Mouse (Mus musculus): ENCODE results near the gene Spaca6. TPM values are rescaled to one million over a fixed set of nuclear protein-coding genes. Genes with fewer than 3 reads are reported as not detected.

Spaca6 gene
- 62.7 and 62.8 TPM in 2 replicates for polyA plus RNA-seq (2016; fragmentation: Nextera tagmentation; extraction: Ambion mirVana)

- Histone ChIP-seq H3K4me3 (replicated peaks) (peak within 1 kb of the TSS; percentile 80), H3K9ac (replicated peaks) (peak within 1 kb of the TSS; percentile 91), H3K27me3 (no peaks in the 10 kb centered on the region), H3K27ac (peak within 1 kb of the TSS; percentile 100), H3K4me1 (replicated peaks) (peaks cover 23% of the 10 kb centered on the region), H3K4me2 (peak within 1 kb of the TSS; percentile 91), H3K9me3 (no peaks in the 10 kb centered on the region), H3K36me3 (peaks cover 19% of the 10 kb centered on the region)
- WGBS = under 1% methylated on average over 42 of the region's 42 CpGs
- ATAC-seq (ENCODE audit: insufficient number of reproducible peaks, insufficient read depth, low FRiP score, low TSS enrichment, low read depth) = peak; percentile 76
These were observed at the start of gene Spaca6 for GRCm38 (mm10) chr17:17826751-17827657. TSS of gene Spaca6 (plus strand) at chr17:17827158.

GRCm38 (mm10) chr17:17790866-17791630, 35.9 kb upstream of the Spaca6 start:
- Histone ChIP-seq H3K9ac (replicated peaks) (no peak overlapping the region), H3K36me3 (no peaks in the 10 kb centered on the region), H3K4me3 (replicated peaks) (no peak overlapping the region), H3K27me3 (no peaks in the 10 kb centered on the region), H3K4me1 (replicated peaks) (no peaks in the 10 kb centered on the region), H3K27ac (no peak overlapping the region), H3K9me3 (no peaks in the 10 kb centered on the region), H3K4me2 (no peak overlapping the region)
- WGBS = 77% methylated on average over 3 of the region's 3 CpGs
- ATAC-seq (ENCODE audit: insufficient number of reproducible peaks, insufficient read depth, low FRiP score, low TSS enrichment, low read depth) = no peak

GRCm38 (mm10) chr17:17792578-17792977, 34.4 kb upstream of the Spaca6 start:
- H3K4me1 ChIP-seq (replicated peaks) = no peaks in the 10 kb centered on the region
- 46% methylated on average over 1 of the region's 1 CpGs for WGBS
- H3K4me2 ChIP-seq = no peak overlapping the region
- H3K27me3 ChIP-seq = no peaks in the 10 kb centered on the region; the same call in 1 of the 2 replicates
- ATAC-seq (ENCODE audit: insufficient number of reproducible peaks, insufficient read depth, low FRiP score, low TSS enrichment, low read depth) = no peak
- H3K9me3 ChIP-seq = no peaks in the 10 kb centered on the region
- no peak overlapping the region for H3K4me3 ChIP-seq (replicated peaks)
- H3K9ac ChIP-seq (replicated peaks) = no peak overlapping the region
- no peak overlapping the region for H3K27ac ChIP-seq
- H3K36me3 ChIP-seq = no peaks in the 10 kb centered on the region

- ATAC-seq (ENCODE audit: insufficient number of reproducible peaks, insufficient read depth, low FRiP score, low TSS enrichment, low read depth) = no peak
- no peak overlapping the region for H3K4me3 ChIP-seq (replicated peaks)
- no peaks in the 10 kb centered on the region for H3K4me1 ChIP-seq (replicated peaks)
- no peak overlapping the region for H3K27ac ChIP-seq
- no peaks in the 10 kb centered on the region for H3K9me3 ChIP-seq
- 50% methylated on average over 2 of the region's 2 CpGs for WGBS
- H3K27me3 ChIP-seq = no peaks in the 10 kb centered on the region; the same call in 1 of the 2 replicates
- no peak overlapping the region for H3K9ac ChIP-seq (replicated peaks)
- H3K4me2 ChIP-seq = no peak overlapping the region
- no peaks in the 10 kb centered on the region for H3K36me3 ChIP-seq
These were observed 31.4 kb upstream of the Spaca6 start for GRCm38 (mm10) chr17:17795527-17795926.

GRCm38 (mm10) chr17:17823612-17824336, 3.2 kb upstream of the Spaca6 start:
- Histone ChIP-seq H3K27me3 (no peaks in the 10 kb centered on the region), H3K36me3 (no peaks in the 10 kb centered on the region), H3K27ac (no peak overlapping the region), H3K4me3 (replicated peaks) (no peak overlapping the region), H3K9me3 (no peaks in the 10 kb centered on the region), H3K4me2 (no peak overlapping the region), H3K4me1 (replicated peaks) (no peaks in the 10 kb centered on the region), H3K9ac (replicated peaks) (no peak overlapping the region)
- ATAC-seq (ENCODE audit: insufficient number of reproducible peaks, insufficient read depth, low FRiP score, low TSS enrichment, low read depth) = no peak
- WGBS = 79% methylated on average over 6 of the region's 6 CpGs

GRCm38 (mm10) chr17:17825921-17826591, 902 bp upstream of the Spaca6 start:
- H3K36me3 ChIP-seq = peaks cover 10% of the 10 kb centered on the region
- ATAC-seq (ENCODE audit: insufficient number of reproducible peaks, insufficient read depth, low FRiP score, low TSS enrichment, low read depth) = peak; percentile 28
- H3K4me3 ChIP-seq (replicated peaks) = peak overlapping the region; percentile 80
- H3K27me3 ChIP-seq = no peaks in the 10 kb centered on the region
- no peaks in the 10 kb centered on the region for H3K9me3 ChIP-seq
- peak overlapping the region; percentile 91 for H3K9ac ChIP-seq (replicated peaks)
- H3K4me2 ChIP-seq = peak overlapping the region; percentile 91
- H3K27ac ChIP-seq = peak overlapping the region; percentile 100
- 1% methylated on average over 17 of the region's 22 CpGs for WGBS
- H3K4me1 ChIP-seq (replicated peaks) = peaks cover 14% of the 10 kb centered on the region

GRCm38 (mm10) chr17:17827658-17828190, 766 bp downstream of the Spaca6 start:
- H3K4me3 ChIP-seq (replicated peaks) = peak overlapping the region; percentile 80
- no peaks in the 10 kb centered on the region for H3K27me3 ChIP-seq
- peak overlapping the region; percentile 91 for H3K4me2 ChIP-seq
- H3K4me1 ChIP-seq (replicated peaks) = peaks cover 30% of the 10 kb centered on the region
- peak overlapping the region; percentile 91 for H3K9ac ChIP-seq (replicated peaks)
- peaks cover 27% of the 10 kb centered on the region for H3K36me3 ChIP-seq
- peak; percentile 39 for ATAC-seq (ENCODE audit: insufficient number of reproducible peaks, insufficient read depth, low FRiP score, low TSS enrichment, low read depth)
- 0% methylated on average over 13 of the region's 13 CpGs for WGBS
- H3K9me3 ChIP-seq = no peaks in the 10 kb centered on the region
- peak overlapping the region; percentile 100 for H3K27ac ChIP-seq

- peak overlapping the region; percentile 91 for H3K4me2 ChIP-seq
- H3K4me1 ChIP-seq (replicated peaks) = peaks cover 35% of the 10 kb centered on the region
- peak overlapping the region; percentile 100 for H3K27ac ChIP-seq
- H3K27me3 ChIP-seq = no peaks in the 10 kb centered on the region
- peak overlapping the region; percentile 80 for H3K4me3 ChIP-seq (replicated peaks)
- H3K9me3 ChIP-seq = no peaks in the 10 kb centered on the region
- ATAC-seq (ENCODE audit: insufficient number of reproducible peaks, insufficient read depth, low FRiP score, low TSS enrichment, low read depth) = peak; percentile 71
- H3K9ac ChIP-seq (replicated peaks) = peak overlapping the region; percentile 91
- peaks cover 32% of the 10 kb centered on the region for H3K36me3 ChIP-seq
- WGBS = 0% methylated on average over 5 of the region's 15 CpGs
These were observed 1.4 kb downstream of the Spaca6 start for GRCm38 (mm10) chr17:17828191-17828981.

- no peaks in the 10 kb centered on the region for H3K9me3 ChIP-seq
- no peaks in the 10 kb centered on the region for H3K27me3 ChIP-seq
- H3K9ac ChIP-seq (replicated peaks) = peak overlapping the region; percentile 91
- H3K36me3 ChIP-seq = peaks cover 41% of the 10 kb centered on the region
- ATAC-seq (ENCODE audit: insufficient number of reproducible peaks, insufficient read depth, low FRiP score, low TSS enrichment, low read depth) = no peak
- H3K4me1 ChIP-seq (replicated peaks) = peaks cover 44% of the 10 kb centered on the region
- WGBS = 3% methylated on average over 6 of the region's 6 CpGs
- peak overlapping the region; percentile 80 for H3K4me3 ChIP-seq (replicated peaks)
- H3K27ac ChIP-seq = peak overlapping the region; percentile 100
- H3K4me2 ChIP-seq = peak overlapping the region; percentile 91
These were observed 2.3 kb downstream of the Spaca6 start for GRCm38 (mm10) chr17:17829052-17829785.
